Mouse (Mus musculus) embryonic facial prominence, embryonic 12.5 days (tissue): Measurements from ENCODE around the gene Ppard. TPM values are rescaled to one million over a fixed set of nuclear protein-coding genes. Genes with fewer than 3 reads are reported as not detected.
A peak's percentile ranks its signal among the peaks of the same experiment; 100 is the strongest.

Source experiments
- ATAC-seq: fragments of 200-750 bp; cut with Nextera tagmentation; 2 replicates; pipeline ENCODE4 v1.8.0; 2017; ENCODE audit not compliant: insufficient number of reproducible peaks, insufficient read depth, low FRiP score, low TSS enrichment
- H3K27ac ChIP-seq: fragments of 300-500 bp; sonication (generic); 2 replicates; pipeline ENCODE4 v1.5.1; 2016; ENCODE audit warnings: mild to moderate bottlenecking
- H3K27me3 ChIP-seq: fragments of 300-500 bp; sonication (generic); 2 replicates; pipeline ENCODE4 v1.6.1; 2016; ENCODE audit warnings: mild to moderate bottlenecking, moderate library complexity
- H3K36me3 ChIP-seq: fragments of 300-500 bp; sonication (generic); 2 replicates; pipeline ENCODE4 v1.6.1; 2016; ENCODE audit warnings: mild to moderate bottlenecking
- H3K4me1 ChIP-seq: fragments of 300-500 bp; sonication (generic); 2 replicates; pipeline ENCODE4 v1.6.1; 2016
- H3K4me2 ChIP-seq: fragments of 300-500 bp; sonication (generic); replicated peaks from 2 replicates; pipeline ENCODE4 v1.6.1; 2016; ENCODE audit warnings: mild to moderate bottlenecking, moderate library complexity
- H3K4me3 ChIP-seq: fragments of 300-500 bp; sonication (generic); 2 replicates; pipeline ENCODE4 v1.5.1; 2016; ENCODE audit warnings: mild to moderate bottlenecking
- H3K9ac ChIP-seq: fragments of 300-500 bp; sonication (generic); 2 replicates; pipeline ENCODE4 v1.6.1; 2016; ENCODE audit warnings: mild to moderate bottlenecking, moderate library complexity
- H3K9me3 ChIP-seq: fragments of 300-500 bp; sonication (generic); 2 replicates; pipeline ENCODE4 v1.6.1; 2016; ENCODE audit warnings: mild to moderate bottlenecking, moderate library complexity
- WGBS: fragments of 180-500 bp; shearing (Covaris S2); methylation state at CpG from one replicate; pipeline ENCODE4 v1.1.7; 2016; 5-methylcytosine and 5-hydroxymethylcytosine counted together
- polyA plus RNA-seq: library from polyadenylated mRNA; unstranded; fragments of >200 nt; fragmentation: Nextera tagmentation; extraction: Ambion mirVana; gene quantifications from 2 replicates; pipeline ENCODE4 v1.2.1, GENCODE M21; 2016

The Ppard gene
- polyA plus RNA-seq, 1 experiment from 2014 or later = 2.5 TPM

GRCm38 (mm10) chr17:28244214-28244613 is 11.7 kb downstream of the Ppard start:
- Histone ChIP-seq H3K27me3 (no peaks in the 10 kb centered on the region), H3K9ac (no peak overlapping the region), H3K27ac (peak overlapping the region; percentile 79; the same call in 1 of the 2 replicates), H3K4me3 (no peak overlapping the region), H3K4me2 (no peak overlapping the region), H3K4me1 (peaks cover 36% of the 10 kb centered on the region), H3K36me3 (peaks cover 20% of the 10 kb centered on the region), H3K9me3 (no peaks in the 10 kb centered on the region)
- 84% methylated on average over 6 of the region's 6 CpGs for WGBS
- ATAC-seq = no peak

GRCm38 (mm10) chr17:28244714-28245113 is 12.2 kb downstream of the Ppard start:
- Histone ChIP-seq H3K4me1 (peaks cover 36% of the 10 kb centered on the region), H3K27ac (peak overlapping the region; percentile 79; the same call in 1 of the 2 replicates), H3K4me3 (no peak overlapping the region), H3K4me2 (no peak overlapping the region; the same call in 1 of the 2 replicates), H3K36me3 (peaks cover 18% of the 10 kb centered on the region), H3K9ac (no peak overlapping the region), H3K9me3 (no peaks in the 10 kb centered on the region), H3K27me3 (no peaks in the 10 kb centered on the region)
- 24% methylated on average over 6 of the region's 6 CpGs for WGBS
- peak; percentile 78; the same call in 1 of the 2 replicates for ATAC-seq

- WGBS = 63% methylated on average over 11 of the region's 11 CpGs
- H3K36me3 ChIP-seq = peaks cover 2% of the 10 kb centered on the region; the same call in 1 of the 2 replicates
- H3K9ac ChIP-seq = 0 out of 2 replicates have a peak overlapping the region, but pooled peaks have one; percentile 5
- no peaks in the 10 kb centered on the region for H3K9me3 ChIP-seq
- ATAC-seq = no peak
- no peaks in the 10 kb centered on the region for H3K27me3 ChIP-seq
- H3K4me2 ChIP-seq = no peak overlapping the region
- peak overlapping the region; percentile 64 for H3K27ac ChIP-seq
- H3K4me1 ChIP-seq = peaks cover 36% of the 10 kb centered on the region
- no peak overlapping the region for H3K4me3 ChIP-seq
These were observed 14.1 kb downstream of the Ppard start for GRCm38 (mm10) chr17:28246640-28247039.

- Histone ChIP-seq H3K36me3 (peaks cover 5% of the 10 kb centered on the region; the same call in 1 of the 2 replicates), H3K9ac (peak overlapping the region; percentile 8; the same call in 1 of the 2 replicates), H3K9me3 (no peaks in the 10 kb centered on the region), H3K27me3 (no peaks in the 10 kb centered on the region), H3K27ac (peak overlapping the region; percentile 64), H3K4me3 (no peak overlapping the region), H3K4me1 (peaks cover 44% of the 10 kb centered on the region), H3K4me2 (no peak overlapping the region)
- 12% methylated on average over 6 of the region's 6 CpGs for WGBS
- ATAC-seq = 0 out of 2 replicates have a peak, but pooled peaks have one; percentile 12
These were observed 15.1 kb downstream of the Ppard start for GRCm38 (mm10) chr17:28247613-28248012.

GRCm38 (mm10) chr17:28249062-28249461 is 16.6 kb downstream of the Ppard start:
- Histone ChIP-seq H3K4me1 (peaks cover 44% of the 10 kb centered on the region), H3K9ac (no peak overlapping the region), H3K27me3 (no peaks in the 10 kb centered on the region), H3K36me3 (peaks cover 5% of the 10 kb centered on the region; the same call in 1 of the 2 replicates), H3K27ac (no peak overlapping the region), H3K4me2 (no peak overlapping the region), H3K9me3 (no peaks in the 10 kb centered on the region), H3K4me3 (no peak overlapping the region)
- WGBS = 80% methylated on average over 12 of the region's 12 CpGs
- no peak for ATAC-seq

GRCm38 (mm10) chr17:28251579-28252280 is 19.2 kb downstream of the Ppard start:
- H3K4me2 ChIP-seq = no peak overlapping the region
- H3K27me3 ChIP-seq = no peaks in the 10 kb centered on the region
- WGBS = 78% methylated on average over 12 of the region's 12 CpGs
- H3K9me3 ChIP-seq = no peaks in the 10 kb centered on the region
- no peak overlapping the region for H3K4me3 ChIP-seq
- H3K36me3 ChIP-seq = peaks cover 5% of the 10 kb centered on the region; the same call in 1 of the 2 replicates
- peaks cover 45% of the 10 kb centered on the region for H3K4me1 ChIP-seq
- no peak overlapping the region for H3K9ac ChIP-seq
- no peak for ATAC-seq
- H3K27ac ChIP-seq = no peak overlapping the region

GRCm38 (mm10) chr17:28252281-28252648 is 19.8 kb downstream of the Ppard start:
- 84% methylated on average over 5 of the region's 5 CpGs for WGBS
- Histone ChIP-seq H3K36me3 (peaks cover 5% of the 10 kb centered on the region; the same call in 1 of the 2 replicates), H3K27ac (no peak overlapping the region), H3K27me3 (no peaks in the 10 kb centered on the region), H3K9ac (no peak overlapping the region), H3K4me1 (peaks cover 45% of the 10 kb centered on the region), H3K4me3 (no peak overlapping the region), H3K9me3 (no peaks in the 10 kb centered on the region), H3K4me2 (no peak overlapping the region)
- no peak for ATAC-seq

GRCm38 (mm10) chr17:28253216-28253615 is 20.7 kb downstream of the Ppard start:
- no peak for ATAC-seq
- 66% methylated on average over 7 of the region's 7 CpGs for WGBS
- no peak overlapping the region for H3K9ac ChIP-seq
- H3K27ac ChIP-seq = no peak overlapping the region
- no peak overlapping the region for H3K4me2 ChIP-seq
- H3K4me3 ChIP-seq = no peak overlapping the region
- no peaks in the 10 kb centered on the region for H3K9me3 ChIP-seq
- no peaks in the 10 kb centered on the region for H3K27me3 ChIP-seq
- H3K4me1 ChIP-seq = peaks cover 47% of the 10 kb centered on the region
- H3K36me3 ChIP-seq = peaks cover 5% of the 10 kb centered on the region; the same call in 1 of the 2 replicates

- peak overlapping the region; percentile 38; the same call in 1 of the 2 replicates for H3K27ac ChIP-seq
- no peak overlapping the region for H3K4me3 ChIP-seq
- H3K36me3 ChIP-seq = peaks cover 5% of the 10 kb centered on the region; the same call in 1 of the 2 replicates
- H3K4me1 ChIP-seq = peaks cover 47% of the 10 kb centered on the region
- no peak overlapping the region for H3K4me2 ChIP-seq
- H3K9ac ChIP-seq = no peak overlapping the region
- 58% methylated on average over 4 of the region's 4 CpGs for WGBS
- ATAC-seq = no peak
- H3K27me3 ChIP-seq = no peaks in the 10 kb centered on the region
- no peaks in the 10 kb centered on the region for H3K9me3 ChIP-seq
These were observed 22.3 kb downstream of the Ppard start for GRCm38 (mm10) chr17:28254804-28255203.

GRCm38 (mm10) chr17:28255651-28256050 is 23.2 kb downstream of the Ppard start:
- H3K9me3 ChIP-seq = no peaks in the 10 kb centered on the region
- H3K36me3 ChIP-seq = peaks cover 5% of the 10 kb centered on the region; the same call in 1 of the 2 replicates
- H3K4me1 ChIP-seq = peaks cover 47% of the 10 kb centered on the region
- H3K27me3 ChIP-seq = no peaks in the 10 kb centered on the region
- H3K9ac ChIP-seq = no peak overlapping the region
- 35% methylated on average over 5 of the region's 5 CpGs for WGBS
- H3K4me3 ChIP-seq = no peak overlapping the region
- ATAC-seq = no peak
- peak overlapping the region; percentile 38 for H3K27ac ChIP-seq
- H3K4me2 ChIP-seq = no peak overlapping the region

GRCm38 (mm10) chr17:28256651-28257328 is 24.3 kb downstream of the Ppard start:
- Histone ChIP-seq H3K4me2 (no peak overlapping the region; the same call in 1 of the 2 replicates), H3K27me3 (no peaks in the 10 kb centered on the region), H3K4me1 (peaks cover 46% of the 10 kb centered on the region), H3K36me3 (peaks cover 5% of the 10 kb centered on the region; the same call in 1 of the 2 replicates), H3K9ac (peak overlapping the region; percentile 36; the same call in 1 of the 2 replicates), H3K9me3 (no peaks in the 10 kb centered on the region), H3K4me3 (no peak overlapping the region), H3K27ac (peak overlapping the region; percentile 77)
- 55% methylated on average over 13 of the region's 13 CpGs for WGBS
- no peak for ATAC-seq
